Mouse (Mus musculus): ENCODE measurements around the gene Grm4. TPM values are rescaled to one million over a fixed set of nuclear protein-coding genes. Genes with fewer than 3 reads are reported as not detected.

Grm4 gene
- total and polyA plus RNA-seq, 3 experiments = not detected

- H3K4me1 ChIP-seq (ENCODE audit: control insufficient read depth in 1 of 2, insufficient read depth in 2 of 2) = peaks cover 0 to 9% of the 10 kb centered on the region in 2 experiments; a peak in 2 of 4 replicates
- H3K36me3 ChIP-seq (replicated peaks in 1 of 2; ENCODE audit: control insufficient read depth in 1 of 2, insufficient read depth in 1 of 2, low read length in 1 of 2) = no peaks in the 10 kb centered on the region
- DNase-seq (ENCODE audit: extremely low read depth) = no peak
- in situ Hi-C loops (cut with MboI; ENCODE audit: low pct_ligation_motif_present, low pct_unique_long_range_greater_than_20kb, low sequenced_read_pairs) (no loop called here), dilution Hi-C loops (cut with MboI; ENCODE audit: extremely low pct_ligation_motif_present, extremely low pct_unique_long_range_greater_than_20kb, low sequenced_read_pairs) (no loop called here)
- peaks cover 86% of the 10 kb centered on the region for H3K27me3 ChIP-seq (replicated peaks)
- H3K9me3 ChIP-seq (replicated peaks; ENCODE audit: low read length) = peaks cover 4% of the 10 kb centered on the region
- H3K9ac ChIP-seq (ENCODE audit: insufficient read depth, low read depth) = no peak overlapping the region
- TF ChIP-seq SIN3A (IDR thresholded peaks at IDR 0.05; ENCODE audit: low read length) (no peak), SMC3 (IDR thresholded peaks at IDR 0.05; ENCODE audit: low read depth, low read length) (no peak), MXI1 (IDR thresholded peaks at IDR 0.05; ENCODE audit: low read depth, low read length) (no peak), NELFE (IDR thresholded peaks at IDR 0.05; ENCODE audit: low read depth, low read length) (no peak), MAZ (IDR thresholded peaks at IDR 0.05; ENCODE audit: low read depth, low read length) (no peak), JUND (conservative IDR thresholded peaks at IDR 0.05; ENCODE audit: low read depth, low read length) (no peak), MYC (IDR thresholded peaks at IDR 0.05; ENCODE audit: low read depth, low read length) (no peak), POLR2A (IDR thresholded peaks at IDR 0.05; ENCODE audit: low read depth, low read length) (no peak), EP300 (IDR thresholded peaks at IDR 0.05; ENCODE audit: low read length) (no peak)
- no peak overlapping the region for H3K4me3 ChIP-seq (replicated peaks in 1 of 3; ENCODE audit: low read depth in 2 of 3, low read length in 2 of 3, poor library complexity in 1 of 3)
- H3K4me2 ChIP-seq (ENCODE audit: insufficient read depth, low read depth, poor library complexity, severe bottlenecking) = no peak overlapping the region
- H3K27ac ChIP-seq (ENCODE audit: insufficient read depth, low read depth) = no peak overlapping the region
- H3K79me2 ChIP-seq (replicated peaks; ENCODE audit: control insufficient read depth, extremely low read depth, insufficient read depth, poor library complexity, severe bottlenecking) = no peaks in the 10 kb centered on the region
These were observed 98.3 kb downstream of the Grm4 start for GRCm38 (mm10) chr17:27422726-27423381.

- dilution Hi-C loops (cut with MboI; ENCODE audit: extremely low pct_ligation_motif_present, extremely low pct_unique_long_range_greater_than_20kb, low sequenced_read_pairs) = no loop called here
These were observed 98.9 kb downstream of the Grm4 start for GRCm38 (mm10) chr17:27422371-27422725.

GRCm38 (mm10) chr17:27421837-27422236 lies 99.4 kb downstream of the Grm4 start:
- in situ Hi-C loops (cut with MboI; ENCODE audit: low pct_ligation_motif_present, low pct_unique_long_range_greater_than_20kb, low sequenced_read_pairs) = no loop called here
- Histone ChIP-seq H3K9me3 (replicated peaks; ENCODE audit: low read length) (no peaks in the 10 kb centered on the region), H3K79me2 (replicated peaks; ENCODE audit: control insufficient read depth, extremely low read depth, insufficient read depth, poor library complexity, severe bottlenecking) (no peaks in the 10 kb centered on the region), H3K27me3 (replicated peaks) (peaks cover 78% of the 10 kb centered on the region), H3K4me3 (replicated peaks in 1 of 3; ENCODE audit: low read depth in 2 of 3, low read length in 2 of 3, poor library complexity in 1 of 3) (no peak overlapping the region), H3K9ac (ENCODE audit: insufficient read depth, low read depth) (no peak overlapping the region), H3K4me1 (ENCODE audit: control insufficient read depth in 1 of 2, insufficient read depth in 2 of 2) (peaks cover 0 to 9% of the 10 kb centered on the region in 2 experiments; a peak in 2 of 4 replicates), H3K27ac (ENCODE audit: insufficient read depth, low read depth) (no peak overlapping the region), H3K36me3 (replicated peaks in 1 of 2; ENCODE audit: control insufficient read depth in 1 of 2, insufficient read depth in 1 of 2, low read length in 1 of 2) (no peaks in the 10 kb centered on the region), H3K4me2 (ENCODE audit: insufficient read depth, low read depth, poor library complexity, severe bottlenecking) (no peak overlapping the region)
- TF ChIP-seq MXI1 (IDR thresholded peaks at IDR 0.05; ENCODE audit: low read depth, low read length) = no peak
- TF ChIP-seq SIN3A (IDR thresholded peaks at IDR 0.05; ENCODE audit: low read length) = no peak
- TF ChIP-seq NRF1 (IDR thresholded peaks at IDR 0.05; ENCODE audit: low read depth, low read length) = no peak
- TF ChIP-seq MYC (IDR thresholded peaks at IDR 0.05; ENCODE audit: low read depth, low read length) = no peak
- no peak for TF ChIP-seq RCOR1 (conservative IDR thresholded peaks at IDR 0.05; ENCODE audit: low read depth, low read length)
- TF ChIP-seq CHD1 (IDR thresholded peaks at IDR 0.05; ENCODE audit: low read depth, low read length) = no peak
- TF ChIP-seq IRF4 (IDR thresholded peaks at IDR 0.05; ENCODE audit: low read depth, low read length) = no peak
- no peak for TF ChIP-seq KAT2A (IDR thresholded peaks at IDR 0.05; ENCODE audit: insufficient replicate concordance, low read length)
- TF ChIP-seq TCF12 (IDR thresholded peaks at IDR 0.05; ENCODE audit: low read depth, low read length) = no peak
- no peak for TF ChIP-seq ETS1 (conservative IDR thresholded peaks at IDR 0.05; ENCODE audit: low read depth, low read length)
- TF ChIP-seq MEF2A (IDR thresholded peaks at IDR 0.05; ENCODE audit: borderline replicate concordance, low read depth, low read length) = no peak
- dilution Hi-C loops (cut with MboI; ENCODE audit: extremely low pct_ligation_motif_present, extremely low pct_unique_long_range_greater_than_20kb, low sequenced_read_pairs) = no loop called here
- DNase-seq (ENCODE audit: extremely low read depth) = no peak

More at GRCm38 (mm10) chr17:27422371-27422725, 98.9 kb downstream of the Grm4 start:
- peaks cover under 1% of the 10 kb centered on the region for H3K9me3 ChIP-seq (replicated peaks; ENCODE audit: low read length)
- no peak overlapping the region for H3K9ac ChIP-seq (ENCODE audit: insufficient read depth, low read depth)
- H3K4me2 ChIP-seq (ENCODE audit: insufficient read depth, low read depth, poor library complexity, severe bottlenecking) = no peak overlapping the region
- no peak overlapping the region for H3K27ac ChIP-seq (ENCODE audit: insufficient read depth, low read depth)
- no peaks in the 10 kb centered on the region for H3K79me2 ChIP-seq (replicated peaks; ENCODE audit: control insufficient read depth, extremely low read depth, insufficient read depth, poor library complexity, severe bottlenecking)
- H3K36me3 ChIP-seq (replicated peaks in 1 of 2; ENCODE audit: control insufficient read depth in 1 of 2, insufficient read depth in 1 of 2, low read length in 1 of 2) = no peaks in the 10 kb centered on the region
- TF ChIP-seq TBP (conservative IDR thresholded peaks at IDR 0.05; ENCODE audit: low read depth, low read length) (no peak), ZNF384 (IDR thresholded peaks at IDR 0.05; ENCODE audit: low read depth, low read length) (no peak), CTCF (conservative IDR thresholded peaks at IDR 0.05 in 1 of 2, IDR thresholded peaks at IDR 0.05 in 1 of 2; ENCODE audit: low read depth in 2 of 2, low read length in 2 of 2) (no peak), E2F4 (IDR thresholded peaks at IDR 0.05; ENCODE audit: insufficient replicate concordance, low read depth, low read length) (no peak), KAT2A (IDR thresholded peaks at IDR 0.05; ENCODE audit: insufficient replicate concordance, low read length) (no peak), MAX (IDR thresholded peaks at IDR 0.05; ENCODE audit: low read length) (no peak), MXI1 (IDR thresholded peaks at IDR 0.05; ENCODE audit: low read depth, low read length) (no peak), JUN (IDR thresholded peaks at IDR 0.05; ENCODE audit: insufficient read depth, low read depth, low read length) (no peak), BHLHE40 (IDR thresholded peaks at IDR 0.05; ENCODE audit: low read depth, low read length) (no peak)
- peaks cover 81% of the 10 kb centered on the region for H3K27me3 ChIP-seq (replicated peaks)
- DNase-seq (ENCODE audit: extremely low read depth) = no peak
- no peak overlapping the region for H3K4me3 ChIP-seq (replicated peaks in 1 of 3; ENCODE audit: low read depth in 2 of 3, low read length in 2 of 3, poor library complexity in 1 of 3)
- H3K4me1 ChIP-seq (ENCODE audit: control insufficient read depth in 1 of 2, insufficient read depth in 2 of 2) = peaks cover 0 to 9% of the 10 kb centered on the region in 2 experiments; a peak in 2 of 4 replicates
- in situ Hi-C loops (cut with MboI; ENCODE audit: low pct_ligation_motif_present, low pct_unique_long_range_greater_than_20kb, low sequenced_read_pairs) = no loop called here

Measured in CH12.LX (cell line).